Mouse (Mus musculus) midbrain, embryonic 10.5 days (tissue): ENCODE measurements around the gene 1700029F12Rik. TPM values are rescaled to one million over a fixed set of nuclear protein-coding genes. Genes with fewer than 3 reads are reported as not detected.
"Not testable (repeated sequence)": the region's sequence is repeated elsewhere in the genome, so short reads cannot be mapped to it uniquely, and the experiment has no call there.

Source experiments
- DNase-seq: peaks from one replicate; pipeline ENCODE4 v3.0.0-alpha.2; 2017; ENCODE audit warnings: low spot score
- H3K27ac ChIP-seq: fragments of 300-500 bp; sonication (generic); replicated peaks from 2 replicates; pipeline ENCODE4 v1.5.1; 2016; ENCODE audit warnings: mild to moderate bottlenecking
- H3K27me3 ChIP-seq: fragments of 300-500 bp; sonication (generic); 2 replicates; pipeline ENCODE4 v1.6.1; 2016; ENCODE audit warnings: low read depth, mild to moderate bottlenecking; ENCODE audit not compliant: poor library complexity, severe bottlenecking
- H3K36me3 ChIP-seq: fragments of 300-500 bp; sonication (generic); 2 replicates; pipeline ENCODE4 v1.6.1; 2016; ENCODE audit warnings: mild to moderate bottlenecking, moderate library complexity
- H3K4me1 ChIP-seq: fragments of 300-500 bp; sonication (generic); 2 replicates; pipeline ENCODE4 v1.6.1; 2016
- H3K4me3 ChIP-seq: fragments of 300-500 bp; sonication (generic); 2 replicates; pipeline ENCODE4 v1.5.1; 2016; ENCODE audit warnings: mild to moderate bottlenecking, moderate library complexity
- H3K9me3 ChIP-seq: fragments of 300-500 bp; sonication (generic); replicated peaks from 2 replicates; pipeline ENCODE4 v1.6.1; 2016; ENCODE audit warnings: mild to moderate bottlenecking
- WGBS: fragments of 180-500 bp; shearing (Covaris S2); methylation state at CpG from one replicate; pipeline ENCODE4 v1.1.7; 2016; 5-methylcytosine and 5-hydroxymethylcytosine counted together
- polyA plus RNA-seq: library from polyadenylated mRNA; unstranded; fragments of >200 nt; fragmentation: Nextera tagmentation; extraction: Ambion mirVana; gene quantifications from 2 replicates; pipeline ENCODE4 v1.2.1, GENCODE M21; 2016

1700029F12Rik gene
- polyA plus RNA-seq, result not detected in 2 replicates

- no peak within 1 kb of the TSS for H3K27ac ChIP-seq
- no peak within 1 kb of the TSS for H3K4me3 ChIP-seq
- no peaks in the 10 kb centered on the region for H3K9me3 ChIP-seq
- H3K36me3 ChIP-seq, result no peaks in the 10 kb centered on the region
- WGBS, result 79% methylated on average over 2 of the region's 2 CpGs
- no peak for DNase-seq
- H3K27me3 ChIP-seq, result no peaks in the 10 kb centered on the region
- H3K4me1 ChIP-seq, result no peaks in the 10 kb centered on the region
Observed at GRCm38 (mm10) chr13:97034262-97034661, at the start of gene 1700029F12Rik. 1700029F12Rik (minus strand) TSS chr13:97034362.

- H3K36me3 ChIP-seq, result no peaks in the 10 kb centered on the region
- H3K4me3 ChIP-seq, result no peak overlapping the region
- no peaks in the 10 kb centered on the region for H3K27me3 ChIP-seq
- no peak overlapping the region for H3K27ac ChIP-seq
- no peaks in the 10 kb centered on the region for H3K9me3 ChIP-seq
- peaks cover 16% of the 10 kb centered on the region for H3K4me1 ChIP-seq
- no peak for DNase-seq
- 91% methylated on average over 7 of the region's 7 CpGs for WGBS
Observed at GRCm38 (mm10) chr13:97082432-97082831, 48.3 kb upstream of the 1700029F12Rik start.

GRCm38 (mm10) chr13:97080615-97081014, 46.5 kb upstream of the 1700029F12Rik start:
- H3K27me3 ChIP-seq, result no peaks in the 10 kb centered on the region
- H3K36me3 ChIP-seq, result no peaks in the 10 kb centered on the region
- no peaks in the 10 kb centered on the region for H3K9me3 ChIP-seq
- no peak overlapping the region for H3K4me3 ChIP-seq
- no peak for DNase-seq
- H3K27ac ChIP-seq, result no peak overlapping the region
- 89% methylated on average over 3 of the region's 3 CpGs for WGBS
- H3K4me1 ChIP-seq, result peaks cover 7% of the 10 kb centered on the region

GRCm38 (mm10) chr13:97080201-97080600, 46.0 kb upstream of the 1700029F12Rik start:
- DNase-seq, result no peak
- Histone ChIP-seq H3K27ac (no peak overlapping the region), H3K4me1 (peaks cover 7% of the 10 kb centered on the region), H3K9me3 (no peaks in the 10 kb centered on the region), H3K36me3 (no peaks in the 10 kb centered on the region), H3K27me3 (no peaks in the 10 kb centered on the region), H3K4me3 (no peak overlapping the region)
- WGBS, result 84% methylated on average over 2 of the region's 2 CpGs

GRCm38 (mm10) chr13:97077556-97077955, 43.4 kb upstream of the 1700029F12Rik start:
- H3K4me1 ChIP-seq, result peaks cover 7% of the 10 kb centered on the region
- H3K27ac ChIP-seq, result no peak overlapping the region
- 91% methylated on average over 2 of the region's 2 CpGs for WGBS
- H3K9me3 ChIP-seq, result no peaks in the 10 kb centered on the region
- H3K4me3 ChIP-seq, result no peak overlapping the region
- H3K36me3 ChIP-seq, result no peaks in the 10 kb centered on the region
- DNase-seq, result no peak
- peaks cover 7% of the 10 kb centered on the region for H3K27me3 ChIP-seq

GRCm38 (mm10) chr13:97073497-97073896, 39.3 kb upstream of the 1700029F12Rik start:
- DNase-seq, result no peak
- peaks cover 29% of the 10 kb centered on the region for H3K27me3 ChIP-seq
- no peak overlapping the region for H3K27ac ChIP-seq
- H3K4me3 ChIP-seq, result no peak overlapping the region
- H3K9me3 ChIP-seq, result no peaks in the 10 kb centered on the region
- no peaks in the 10 kb centered on the region for H3K36me3 ChIP-seq
- 71% methylated on average over 1 of the region's 1 CpGs for WGBS
- peaks cover 21% of the 10 kb centered on the region for H3K4me1 ChIP-seq

GRCm38 (mm10) chr13:97071626-97072241, 37.6 kb upstream of the 1700029F12Rik start:
- peaks cover 42% of the 10 kb centered on the region for H3K27me3 ChIP-seq
- peak overlapping the region; percentile 89 for H3K4me3 ChIP-seq
- no peak for DNase-seq
- no peaks in the 10 kb centered on the region for H3K9me3 ChIP-seq
- peaks cover 37% of the 10 kb centered on the region for H3K4me1 ChIP-seq
- H3K36me3 ChIP-seq, result no peaks in the 10 kb centered on the region
- H3K27ac ChIP-seq, result peak overlapping the region; percentile 93
- 2% methylated on average over 65 of the region's 76 CpGs for WGBS

GRCm38 (mm10) chr13:97070931-97071625, 36.9 kb upstream of the 1700029F12Rik start:
- no peaks in the 10 kb centered on the region for H3K36me3 ChIP-seq
- no peaks in the 10 kb centered on the region for H3K9me3 ChIP-seq
- H3K27ac ChIP-seq, result peak overlapping the region; percentile 93
- peak; percentile 70 for DNase-seq
- H3K4me1 ChIP-seq, result peaks cover 42% of the 10 kb centered on the region
- WGBS, result 5% methylated on average over 85 of the region's 85 CpGs
- H3K4me3 ChIP-seq, result peak overlapping the region; percentile 89
- peaks cover 46% of the 10 kb centered on the region for H3K27me3 ChIP-seq

- Histone ChIP-seq H3K9me3 (no peaks in the 10 kb centered on the region), H3K36me3 (no peaks in the 10 kb centered on the region), H3K4me1 (peaks cover 52% of the 10 kb centered on the region), H3K4me3 (no peak overlapping the region), H3K27me3 (peaks cover 58% of the 10 kb centered on the region), H3K27ac (peak overlapping the region; percentile 76)
- 23% methylated on average over 8 of the region's 8 CpGs for WGBS
- DNase-seq, result no peak
Observed at GRCm38 (mm10) chr13:97068151-97068550, 34.0 kb upstream of the 1700029F12Rik start.

- peak; percentile 30 for DNase-seq
- Histone ChIP-seq H3K4me1 (peaks cover 47% of the 10 kb centered on the region), H3K27ac (peak overlapping the region; percentile 76), H3K9me3 (no peaks in the 10 kb centered on the region), H3K27me3 (peaks cover 53% of the 10 kb centered on the region), H3K4me3 (peak overlapping the region; percentile 23; the same call in 1 of the 2 replicates), H3K36me3 (no peaks in the 10 kb centered on the region)
- WGBS, result 2% methylated on average over 6 of the region's 6 CpGs
Observed at GRCm38 (mm10) chr13:97067691-97068090, 33.5 kb upstream of the 1700029F12Rik start.

- peak; percentile 31 for DNase-seq
- peak within 1 kb of the TSS; percentile 23 for H3K4me3 ChIP-seq
Observed at GRCm38 (mm10) chr13:97066649-97067550, 32.7 kb upstream of the 1700029F12Rik start, which contains the start of gene Fam169a. Fam169a (plus strand) TSS chr13:97067286.

GRCm38 (mm10) chr13:97064844-97065621, 30.9 kb upstream of the 1700029F12Rik start:
- H3K4me3 ChIP-seq, H3K9me3 ChIP-seq, DNase-seq, H3K36me3 ChIP-seq: not testable (repeated sequence)
- Histone ChIP-seq H3K27me3 (peaks cover 42% of the 10 kb centered on the region), H3K4me1 (peaks cover 32% of the 10 kb centered on the region), H3K27ac (peak overlapping the region; percentile 57; the same call in 1 of the 2 replicates)
- WGBS, result 50% methylated on average over 18 of the region's 18 CpGs

More at GRCm38 (mm10) chr13:97066649-97067550, 32.7 kb upstream of the 1700029F12Rik start, which contains the start of gene Fam169a:
- Histone ChIP-seq H3K27ac (peak within 1 kb of the TSS; percentile 76), H3K4me1 (peaks cover 39% of the 10 kb centered on the region), H3K9me3 (no peaks in the 10 kb centered on the region), H3K36me3 (no peaks in the 10 kb centered on the region), H3K27me3 (peaks cover 50% of the 10 kb centered on the region)
- 22% methylated on average over 15 of the region's 15 CpGs for WGBS
